Mouse (Mus musculus) lung, embryonic 14.5 days (tissue): ENCODE data around the gene Aaas. TPM values are rescaled to one million over a fixed set of nuclear protein-coding genes. Genes with fewer than 3 reads are reported as not detected.

Experiments
- ATAC-seq: fragments of 200-750 bp; cut with Nextera tagmentation; 2 replicates; pipeline ENCODE4 v1.8.0; 2017; ENCODE audit warnings: mild to moderate bottlenecking, moderate TSS enrichment, moderate library complexity; ENCODE audit not compliant: insufficient read depth
- DNase-seq: peaks from one replicate; pipeline ENCODE4 v3.0.0-alpha.2; 2015
- H3K27ac ChIP-seq: fragments of 300-500 bp; sonication (generic); 2 replicates; pipeline ENCODE4 v1.5.1; 2014; ENCODE audit warnings: low read depth, mild to moderate bottlenecking, moderate library complexity
- H3K27me3 ChIP-seq: fragments of 300-500 bp; sonication (generic); 2 replicates; pipeline ENCODE4 v1.6.1; 2014; ENCODE audit warnings: low read length, control low read depth; ENCODE audit not compliant: insufficient read depth
- H3K36me3 ChIP-seq: fragments of 300-500 bp; sonication (generic); 2 replicates; pipeline ENCODE4 v1.6.1; 2014; ENCODE audit warnings: control low read depth; ENCODE audit not compliant: insufficient read depth
- H3K4me1 ChIP-seq: fragments of 300-500 bp; sonication (generic); 2 replicates; pipeline ENCODE4 v1.6.1; 2014; ENCODE audit warnings: antibody characterized with exemption, control low read depth; ENCODE audit not compliant: insufficient read depth
- H3K4me2 ChIP-seq: fragments of 300-500 bp; sonication (generic); 2 replicates; pipeline ENCODE4 v1.6.1; 2014; ENCODE audit warnings: mild to moderate bottlenecking
- H3K4me3 ChIP-seq: fragments of 300-500 bp; sonication (generic); 2 replicates; pipeline ENCODE4 v1.5.1; 2014; ENCODE audit warnings: low read depth, low read length
- H3K9ac ChIP-seq: fragments of 300-500 bp; sonication (generic); 2 replicates; pipeline ENCODE4 v1.6.1; 2014
- H3K9me3 ChIP-seq: fragments of 300-500 bp; sonication (generic); 2 replicates; pipeline ENCODE4 v1.6.1; 2016; ENCODE audit warnings: low read depth, low read length, control low read depth
- CTCF ChIP-seq: IDR thresholded peaks from 2 replicates; pipeline ENCODE4 v1.5.1; 2016; ENCODE audit warnings: antibody characterized with exemption, low read depth
- WGBS: fragments of 180-500 bp; shearing (Covaris S2); extraction: QIAGEN DNeasy Blood & Tissue Kit; methylation state at CpG from one replicate; pipeline ENCODE4 v1.1.7; 2014; 5-methylcytosine and 5-hydroxymethylcytosine counted together
- polyA plus RNA-seq: library from polyadenylated mRNA; unstranded; fragments of >200 nt; fragmentation: Nextera tagmentation; extraction: Ambion mirVana; gene quantifications from 2 replicates; pipeline ENCODE4 v1.2.1, GENCODE M21; 2014

The Aaas gene
- polyA plus RNA-seq, 1 experiment from 2014 or later, result 103 TPM

GRCm38 (mm10) chr15:102310074-102310845, 40.3 kb downstream of the Aaas start:
- no peak for TF ChIP-seq CTCF
- DNase-seq (peak; percentile 92), ATAC-seq (peak; percentile 95)
- no peak overlapping the region for H3K4me2 ChIP-seq
- no peak overlapping the region for H3K4me3 ChIP-seq
- peaks cover 82% of the 10 kb centered on the region for H3K36me3 ChIP-seq
- no peaks in the 10 kb centered on the region for H3K27me3 ChIP-seq
- WGBS, result 38% methylated on average over 10 of the region's 10 CpGs
- no peaks in the 10 kb centered on the region for H3K9me3 ChIP-seq
- no peak overlapping the region for H3K9ac ChIP-seq
- H3K4me1 ChIP-seq, result no peaks in the 10 kb centered on the region
- H3K27ac ChIP-seq, result peak overlapping the region; percentile 83

- no peak for TF ChIP-seq CTCF
- no peak overlapping the region for H3K4me2 ChIP-seq
- peaks cover 81% of the 10 kb centered on the region for H3K36me3 ChIP-seq
- H3K27me3 ChIP-seq, result no peaks in the 10 kb centered on the region
- no peak for DNase-seq
- H3K9me3 ChIP-seq, result no peaks in the 10 kb centered on the region
- ATAC-seq, result no peak
- no peak overlapping the region for H3K4me3 ChIP-seq
- no peak overlapping the region for H3K9ac ChIP-seq
- WGBS, result 80% methylated on average over 9 of the region's 9 CpGs
- no peak overlapping the region for H3K27ac ChIP-seq
- no peaks in the 10 kb centered on the region for H3K4me1 ChIP-seq
These were observed 41.9 kb downstream of the Aaas start for GRCm38 (mm10) chr15:102308717-102309116.

- 56% methylated on average over 6 of the region's 6 CpGs for WGBS
- H3K27me3 ChIP-seq, result no peaks in the 10 kb centered on the region
- ATAC-seq (peak; percentile 31; the same call in 1 of the 2 replicates), DNase-seq (peak; percentile 30)
- no peak overlapping the region for H3K4me3 ChIP-seq
- H3K4me1 ChIP-seq, result no peaks in the 10 kb centered on the region
- H3K9me3 ChIP-seq, result no peaks in the 10 kb centered on the region
- peaks cover 79% of the 10 kb centered on the region for H3K36me3 ChIP-seq
- H3K27ac ChIP-seq, result no peak overlapping the region
- no peak for TF ChIP-seq CTCF
- H3K9ac ChIP-seq, result no peak overlapping the region
- no peak overlapping the region for H3K4me2 ChIP-seq
These were observed 48.0 kb downstream of the Aaas start for GRCm38 (mm10) chr15:102302542-102302941.

GRCm38 (mm10) chr15:102296368-102297006, 54.1 kb downstream of the Aaas start:
- no peak overlapping the region for H3K27ac ChIP-seq

GRCm38 (mm10) chr15:102295633-102296367, 54.8 kb downstream of the Aaas start, which contains the start of gene Espl1:
Espl1 (plus strand) TSS chr15:102296266.
- H3K4me1 ChIP-seq, result peaks cover 3% of the 10 kb centered on the region; the same call in 1 of the 2 replicates
- H3K9ac ChIP-seq, result peak within 1 kb of the TSS; percentile 51
- 7% methylated on average over 25 of the region's 25 CpGs for WGBS
- DNase-seq (peak; percentile 99), ATAC-seq (peak; percentile 99)
- peaks cover 28% of the 10 kb centered on the region for H3K36me3 ChIP-seq
- TF ChIP-seq CTCF, result no peak
- no peaks in the 10 kb centered on the region for H3K9me3 ChIP-seq
- H3K4me2 ChIP-seq, result peak within 1 kb of the TSS; percentile 73
- H3K27me3 ChIP-seq, result no peaks in the 10 kb centered on the region
- H3K27ac ChIP-seq, result peak within 1 kb of the TSS; percentile 30; the same call in 1 of the 2 replicates
- H3K4me3 ChIP-seq, result peak within 1 kb of the TSS; percentile 65

More at GRCm38 (mm10) chr15:102296368-102297006, 54.1 kb downstream of the Aaas start:
- H3K4me3 ChIP-seq, result peak overlapping the region; percentile 65
- peak overlapping the region; percentile 73 for H3K4me2 ChIP-seq
- peak; percentile 14 for DNase-seq
- peaks cover 3% of the 10 kb centered on the region; the same call in 1 of the 2 replicates for H3K4me1 ChIP-seq
- H3K27me3 ChIP-seq, result no peaks in the 10 kb centered on the region
- peaks cover 35% of the 10 kb centered on the region for H3K36me3 ChIP-seq
- no peak for TF ChIP-seq CTCF
- 2% methylated on average over 24 of the region's 24 CpGs for WGBS
- ATAC-seq, result peak; percentile 58
- peak overlapping the region; percentile 51 for H3K9ac ChIP-seq
- H3K9me3 ChIP-seq, result no peaks in the 10 kb centered on the region

Other genes with a start within 250 kb of the Aaas start
- 11.5 and 13.6 TPM in 2 replicates for gene Spryd3, start 214.5 kb downstream of the Aaas start, polyA plus RNA-seq
- 6.8 and 7.2 TPM in 2 replicates for gene Igfbp6, start 206.4 kb downstream of the Aaas start, polyA plus RNA-seq
- 0.16 and 0.19 TPM in 2 replicates for gene Soat2, start 200.2 kb downstream of the Aaas start, polyA plus RNA-seq
- 60.4 and 64.1 TPM in 2 replicates for gene Zfp740, start 147.5 kb downstream of the Aaas start, polyA plus RNA-seq
- 59.1 and 68.1 TPM in 2 replicates for gene Csad, start 146.0 kb downstream of the Aaas start, polyA plus RNA-seq
- 1.4 and 2.6 TPM in 2 replicates for gene Itgb7, start 118.8 kb downstream of the Aaas start, polyA plus RNA-seq
- 38.5 and 38.7 TPM in 2 replicates for gene Rarg, start 93.3 kb downstream of the Aaas start, polyA plus RNA-seq
- gene Gm9918, start 80.2 kb downstream of the Aaas start, polyA plus RNA-seq, result 0.38 and 0.82 TPM in 2 replicates
- 63.1 and 64.0 TPM in 2 replicates for gene Mfsd5, start 71.3 kb downstream of the Aaas start, polyA plus RNA-seq
- 44.1 and 45.9 TPM in 2 replicates for gene Espl1, start 54.5 kb downstream of the Aaas start, polyA plus RNA-seq
- 477 and 511 TPM in 2 replicates for gene Pfdn5, start 24.7 kb downstream of the Aaas start, polyA plus RNA-seq
- 111 and 113 TPM in 2 replicates for gene Myg1, start 19.1 kb downstream of the Aaas start, polyA plus RNA-seq
- gene Sp7, start 16.4 kb upstream of the Aaas start, polyA plus RNA-seq, result 0.55 and 0.64 TPM in 2 replicates
- gene Sp1, start 55.4 kb upstream of the Aaas start, polyA plus RNA-seq, result 15.3 and 16.1 TPM in 2 replicates
- gene Amhr2, start 94.6 kb upstream of the Aaas start, polyA plus RNA-seq, result 0.21 and 0.85 TPM in 2 replicates
- 70.9 and 73.8 TPM in 2 replicates for gene Prr13, start 108.3 kb upstream of the Aaas start, polyA plus RNA-seq
- 280 and 281 TPM in 2 replicates for gene Pcbp2, start 119.8 kb upstream of the Aaas start, polyA plus RNA-seq
- not detected in 2 replicates for gene Gm10337, start 153.0 kb upstream of the Aaas start, polyA plus RNA-seq
- gene Map3k12, start 166.3 kb upstream of the Aaas start, polyA plus RNA-seq, result 13.2 and 13.9 TPM in 2 replicates
- 74.5 and 81.2 TPM in 2 replicates for gene Tarbp2, start 167.4 kb upstream of the Aaas start, polyA plus RNA-seq
- gene Npff, start 174.2 kb upstream of the Aaas start, polyA plus RNA-seq, result 1.9 and 2.9 TPM in 2 replicates